Mouse (Mus musculus) forebrain, embryonic 15.5 days (tissue): ENCODE results near the gene Elp6. TPM values are rescaled to one million over a fixed set of nuclear protein-coding genes. Genes with fewer than 3 reads are reported as not detected.
A peak's percentile ranks its signal among the peaks of the same experiment; 100 is the strongest.

Source experiments
- ATAC-seq: fragments of 200-750 bp; cut with Nextera tagmentation; replicated peaks from 2 replicates; pipeline ENCODE4 v1.8.0; 2017; ENCODE audit warnings: mild to moderate bottlenecking, moderate TSS enrichment, moderate library complexity
- H3K27ac ChIP-seq: fragments of 300-500 bp; sonication (generic); replicated peaks from 2 replicates; pipeline ENCODE4 v1.5.1; 2015; ENCODE audit warnings: mild to moderate bottlenecking, inconsistent platforms
- H3K27me3 ChIP-seq: fragments of 300-500 bp; sonication (generic); 2 replicates; pipeline ENCODE4 v1.6.1; 2015; ENCODE audit warnings: inconsistent platforms
- H3K36me3 ChIP-seq: fragments of 300-500 bp; sonication (generic); 2 replicates; pipeline ENCODE4 v1.6.1; 2015; ENCODE audit warnings: mild to moderate bottlenecking, inconsistent platforms
- H3K4me1 ChIP-seq: fragments of 300-500 bp; sonication (generic); 2 replicates; pipeline ENCODE4 v1.6.1; 2015; ENCODE audit warnings: inconsistent platforms
- H3K4me2 ChIP-seq: fragments of 300-500 bp; sonication (generic); replicated peaks from 2 replicates; pipeline ENCODE4 v1.6.1; 2015; ENCODE audit warnings: mild to moderate bottlenecking, inconsistent platforms
- H3K4me3 ChIP-seq: fragments of 300-500 bp; sonication (generic); 2 replicates; pipeline ENCODE4 v1.5.1; 2015; ENCODE audit warnings: mild to moderate bottlenecking, inconsistent platforms
- H3K9ac ChIP-seq: fragments of 300-500 bp; sonication (generic); replicated peaks from 2 replicates; pipeline ENCODE4 v1.6.1; 2015; ENCODE audit warnings: mild to moderate bottlenecking, inconsistent platforms
- H3K9me3 ChIP-seq: fragments of 300-500 bp; sonication (generic); 2 replicates; pipeline ENCODE4 v1.6.1; 2016; ENCODE audit warnings: inconsistent platforms
- WGBS: fragments of 180-500 bp; shearing (Covaris S2); methylation state at CpG from one replicate; pipeline ENCODE4 v1.1.7; 2015; ENCODE audit warnings: mixed read lengths; 5-methylcytosine and 5-hydroxymethylcytosine counted together
- polyA plus RNA-seq: library from polyadenylated mRNA; unstranded; fragments of >200 nt; fragmentation: Nextera tagmentation; extraction: Ambion mirVana; gene quantifications from 2 replicates; pipeline ENCODE4 v1.2.1, GENCODE M21; 2015

Gene Elp6
- polyA plus RNA-seq, 1 experiment from 2014 or later: 36.4 TPM

DNA sequence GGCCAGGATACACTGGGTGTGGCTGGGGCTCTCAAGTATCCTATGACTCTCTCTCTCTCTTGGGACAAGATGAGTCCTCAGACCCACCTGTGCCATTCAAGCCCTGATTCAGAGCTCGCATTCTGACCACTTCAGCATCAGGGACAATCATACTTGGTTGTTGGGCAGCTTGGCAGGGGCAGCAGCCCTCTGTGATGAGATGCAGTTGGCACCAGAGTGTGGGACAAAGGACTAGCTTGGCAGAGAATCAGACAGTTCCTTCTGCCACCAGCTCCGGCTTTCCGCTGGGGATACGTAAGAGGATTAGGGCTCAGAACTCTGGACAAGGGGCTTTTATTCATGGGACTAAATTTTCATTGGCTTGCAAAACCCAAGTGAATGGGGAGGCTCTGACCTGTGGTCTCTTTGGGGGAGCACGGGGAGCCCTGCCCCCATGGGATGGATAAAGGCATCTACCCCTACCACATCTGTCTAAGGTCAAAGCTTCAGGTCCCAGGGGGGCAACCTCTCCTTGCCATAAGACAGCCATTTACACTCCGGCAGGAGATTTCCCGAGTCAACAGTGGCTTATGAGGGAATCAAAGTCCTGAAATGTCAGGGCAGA, 17.6 kb upstream of the Elp6 start:
- Histone ChIP-seq H3K4me3 (no peak overlapping the region), H3K9me3 (no peaks in the 10 kb centered on the region), H3K4me2 (no peak overlapping the region), H3K4me1 (peaks cover 15% of the 10 kb centered on the region), H3K27ac (peak overlapping the region; percentile 65), H3K9ac (no peak overlapping the region), H3K27me3 (no peaks in the 10 kb centered on the region), H3K36me3 (no peaks in the 10 kb centered on the region)
- 18% methylated on average over 7 of the region's 7 CpGs for WGBS
- ATAC-seq: peak; percentile 92

- Histone ChIP-seq H3K4me1 (peaks cover 3% of the 10 kb centered on the region; the same call in 1 of the 2 replicates), H3K27ac (no peak overlapping the region), H3K27me3 (no peaks in the 10 kb centered on the region), H3K36me3 (no peaks in the 10 kb centered on the region), H3K4me2 (no peak overlapping the region), H3K4me3 (no peak overlapping the region), H3K9ac (no peak overlapping the region), H3K9me3 (no peaks in the 10 kb centered on the region)
- 58% methylated on average over 12 of the region's 12 CpGs for WGBS
- ATAC-seq: no peak
Observed at GRCm38 (mm10) chr9:110293254-110293718, 11.7 kb upstream of the Elp6 start.

GRCm38 (mm10) chr9:110293873-110294415, 11.0 kb upstream of the Elp6 start:
- H3K27me3 ChIP-seq: no peaks in the 10 kb centered on the region
- 83% methylated on average over 13 of the region's 13 CpGs for WGBS
- H3K36me3 ChIP-seq: no peaks in the 10 kb centered on the region
- no peak overlapping the region for H3K4me3 ChIP-seq
- no peak overlapping the region for H3K9ac ChIP-seq
- peaks cover 3% of the 10 kb centered on the region; the same call in 1 of the 2 replicates for H3K4me1 ChIP-seq
- no peak for ATAC-seq
- no peak overlapping the region for H3K4me2 ChIP-seq
- H3K9me3 ChIP-seq: no peaks in the 10 kb centered on the region
- H3K27ac ChIP-seq: no peak overlapping the region

DNA sequence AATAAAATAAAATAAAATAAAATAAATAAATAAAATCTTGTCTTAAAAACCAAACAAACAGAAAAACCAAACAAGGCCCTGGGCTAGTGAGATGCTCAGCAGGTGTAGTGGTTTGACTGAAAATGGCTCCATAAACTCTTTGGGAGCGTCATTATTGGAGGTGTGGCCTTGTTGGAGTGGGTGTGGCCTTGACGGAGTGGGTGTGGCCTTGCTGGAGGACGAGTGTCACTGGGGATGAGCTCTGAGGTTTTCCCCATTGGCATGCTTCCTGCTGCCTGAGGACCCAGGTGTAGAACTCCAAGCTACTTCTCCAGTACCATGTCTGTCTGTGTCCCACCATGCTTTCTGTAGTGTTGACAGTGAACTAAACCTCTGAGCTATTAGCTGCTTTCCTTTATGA, 10.2 kb upstream of the Elp6 start:
- Histone ChIP-seq H3K4me3 (no peak overlapping the region), H3K27me3 (no peaks in the 10 kb centered on the region), H3K27ac (no peak overlapping the region), H3K4me1 (peaks cover 3% of the 10 kb centered on the region; the same call in 1 of the 2 replicates), H3K4me2 (no peak overlapping the region), H3K9me3 (no peaks in the 10 kb centered on the region), H3K36me3 (no peaks in the 10 kb centered on the region), H3K9ac (no peak overlapping the region)
- WGBS: 54% methylated on average over 3 of the region's 3 CpGs
- ATAC-seq: no peak

- Histone ChIP-seq H3K4me1 (peaks cover 3% of the 10 kb centered on the region; the same call in 1 of the 2 replicates), H3K9me3 (no peaks in the 10 kb centered on the region), H3K36me3 (no peaks in the 10 kb centered on the region), H3K4me2 (no peak overlapping the region), H3K4me3 (no peak overlapping the region), H3K27me3 (no peaks in the 10 kb centered on the region), H3K9ac (no peak overlapping the region), H3K27ac (no peak overlapping the region)
- 5% methylated on average over 5 of the region's 5 CpGs for WGBS
- peak; percentile 72 for ATAC-seq
Observed at GRCm38 (mm10) chr9:110296867-110297627, 7.9 kb upstream of the Elp6 start.

DNA sequence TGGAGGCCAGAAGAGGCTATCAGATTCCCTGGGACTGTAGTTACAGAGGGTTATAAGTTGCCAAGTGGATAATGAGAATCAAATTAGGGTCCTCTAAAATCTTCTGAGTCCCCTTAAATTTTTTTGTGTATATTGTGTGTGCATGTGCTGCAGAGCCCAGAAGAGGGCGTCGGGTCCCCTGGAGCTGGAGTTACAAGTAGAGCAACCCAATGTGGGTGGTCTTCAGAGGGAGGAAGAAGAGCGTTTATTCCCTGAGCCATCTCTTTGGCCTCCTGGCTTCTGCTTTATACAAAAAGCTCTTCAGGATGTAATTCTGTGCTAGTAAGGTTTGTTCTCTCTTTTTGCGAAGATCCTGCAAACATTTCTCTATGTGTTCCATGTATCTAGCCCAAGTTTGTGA, 457 bp upstream of the Elp6 start:
- peak overlapping the region; percentile 55 for H3K4me3 ChIP-seq
- 4% methylated on average over 4 of the region's 4 CpGs for WGBS
- ATAC-seq: peak; percentile 29
- H3K27ac ChIP-seq: peak overlapping the region; percentile 92
- peaks cover 3% of the 10 kb centered on the region; the same call in 1 of the 2 replicates for H3K36me3 ChIP-seq
- peaks cover 14% of the 10 kb centered on the region for H3K4me1 ChIP-seq
- H3K4me2 ChIP-seq: peak overlapping the region; percentile 53
- H3K27me3 ChIP-seq: no peaks in the 10 kb centered on the region
- H3K9ac ChIP-seq: peak overlapping the region; percentile 55
- H3K9me3 ChIP-seq: no peaks in the 10 kb centered on the region

DNA sequence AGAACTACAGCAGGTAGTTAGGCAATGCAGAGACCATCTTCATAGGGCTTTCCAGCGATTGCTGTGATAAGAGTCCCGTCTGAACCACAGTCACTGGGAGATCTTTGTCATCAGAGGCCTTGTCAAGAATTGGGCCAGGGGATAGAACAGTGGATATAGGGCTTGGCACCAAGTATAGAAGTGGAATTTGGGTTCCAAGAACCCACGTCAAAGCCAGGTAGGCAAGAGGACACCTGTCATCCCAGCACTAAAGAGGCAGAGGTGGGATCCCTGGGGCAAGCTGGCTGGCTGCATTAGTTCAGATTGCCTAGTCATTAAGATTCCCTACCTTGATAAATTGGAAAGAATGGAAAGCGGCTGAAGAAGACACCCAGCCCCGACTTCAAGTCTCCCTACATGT, 1.4 kb downstream of the Elp6 start:
- WGBS: 92% methylated on average over 5 of the region's 5 CpGs
- H3K27ac ChIP-seq: no peak overlapping the region
- H3K9me3 ChIP-seq: no peaks in the 10 kb centered on the region
- H3K4me2 ChIP-seq: peak overlapping the region; percentile 53; the same call in 1 of the 2 replicates
- H3K27me3 ChIP-seq: no peaks in the 10 kb centered on the region
- no peak for ATAC-seq
- H3K36me3 ChIP-seq: peaks cover 17% of the 10 kb centered on the region
- no peak overlapping the region for H3K4me3 ChIP-seq
- H3K9ac ChIP-seq: no peak overlapping the region
- peaks cover 14% of the 10 kb centered on the region for H3K4me1 ChIP-seq

GRCm38 (mm10) chr9:110314706-110315105, 9.7 kb downstream of the Elp6 start:
- no peak overlapping the region for H3K27ac ChIP-seq

GRCm38 (mm10) chr9:110315410-110315809, 10.4 kb downstream of the Elp6 start:
- Histone ChIP-seq H3K36me3 (peaks cover 49% of the 10 kb centered on the region), H3K27ac (no peak overlapping the region), H3K4me1 (no peaks in the 10 kb centered on the region), H3K4me2 (no peak overlapping the region), H3K9ac (no peak overlapping the region), H3K4me3 (no peak overlapping the region), H3K9me3 (no peaks in the 10 kb centered on the region), H3K27me3 (no peaks in the 10 kb centered on the region)
- ATAC-seq: no peak
- 92% methylated on average over 6 of the region's 6 CpGs for WGBS

More at GRCm38 (mm10) chr9:110314706-110315105, 9.7 kb downstream of the Elp6 start:
- Histone ChIP-seq H3K36me3 (peaks cover 51% of the 10 kb centered on the region), H3K9ac (no peak overlapping the region), H3K4me3 (no peak overlapping the region), H3K27me3 (no peaks in the 10 kb centered on the region), H3K4me1 (no peaks in the 10 kb centered on the region), H3K9me3 (no peaks in the 10 kb centered on the region), H3K4me2 (no peak overlapping the region)
- ATAC-seq: no peak
- 86% methylated on average over 5 of the region's 5 CpGs for WGBS

- H3K9ac ChIP-seq: no peak overlapping the region
- no peak overlapping the region for H3K4me2 ChIP-seq
- no peaks in the 10 kb centered on the region for H3K9me3 ChIP-seq
- no peak for ATAC-seq
- no peak overlapping the region for H3K27ac ChIP-seq
- no peaks in the 10 kb centered on the region for H3K4me1 ChIP-seq
- H3K27me3 ChIP-seq: no peaks in the 10 kb centered on the region
- H3K4me3 ChIP-seq: no peak overlapping the region
- peaks cover 46% of the 10 kb centered on the region for H3K36me3 ChIP-seq
- WGBS: 94% methylated on average over 8 of the region's 8 CpGs
Observed at GRCm38 (mm10) chr9:110315904-110316303, 10.9 kb downstream of the Elp6 start.

GRCm38 (mm10) chr9:110316503-110316902, 11.5 kb downstream of the Elp6 start:
- H3K27me3 ChIP-seq: no peaks in the 10 kb centered on the region
- whole genome bisulfite sequencing: 96% methylated on average over 8 of the region's 8 CpGs

GRCm38 (mm10) chr9:110320769-110321168, 15.8 kb downstream of the Elp6 start:
- no peaks in the 10 kb centered on the region for H3K27me3 ChIP-seq
- H3K4me2 ChIP-seq: no peak overlapping the region
- H3K36me3 ChIP-seq: peaks cover 25% of the 10 kb centered on the region
- no peak overlapping the region for H3K27ac ChIP-seq
- WGBS: 85% methylated on average over 10 of the region's 10 CpGs
- H3K4me1 ChIP-seq: no peaks in the 10 kb centered on the region
- H3K4me3 ChIP-seq: no peak overlapping the region
- no peaks in the 10 kb centered on the region for H3K9me3 ChIP-seq
- no peak overlapping the region for H3K9ac ChIP-seq
- no peak for ATAC-seq

More at GRCm38 (mm10) chr9:110316503-110316902, 11.5 kb downstream of the Elp6 start:
- no peak overlapping the region for H3K9ac ChIP-seq
- H3K4me2 ChIP-seq: no peak overlapping the region
- ATAC-seq: no peak
- H3K27ac ChIP-seq: no peak overlapping the region
- peaks cover 47% of the 10 kb centered on the region for H3K36me3 ChIP-seq
- H3K4me1 ChIP-seq: no peaks in the 10 kb centered on the region
- H3K9me3 ChIP-seq: no peaks in the 10 kb centered on the region
- H3K4me3 ChIP-seq: no peak overlapping the region
